Mouse (Mus musculus) thymus, adult 2 months (tissue): Measurements from ENCODE around the gene Gpr137b.
"Not testable (repeated sequence)": the region's sequence is repeated elsewhere in the genome, so short reads cannot be mapped to it uniquely, and the experiment has no call there.

Experiments used
- CTCF ChIP-seq: fragments of 200-500 bp; IDR thresholded peaks from 2 replicates; pipeline ENCODE4 v1.5.1; 2012; ENCODE audit warnings: mild to moderate bottlenecking, control low read depth, low read length, moderate library complexity, borderline replicate concordance; ENCODE audit not compliant: control insufficient read depth, poor library complexity, insufficient read depth; ENCODE audit errors: extremely low read depth
- POLR2A ChIP-seq: fragments of 200-500 bp; IDR thresholded peaks from 2 replicates; pipeline ENCODE4 v1.6.1; 2012; ENCODE audit warnings: mild to moderate bottlenecking, low read length, control low read depth, moderate library complexity; ENCODE audit not compliant: control insufficient read depth, poor library complexity, insufficient read depth; ENCODE audit errors: extremely low read depth

DNA sequence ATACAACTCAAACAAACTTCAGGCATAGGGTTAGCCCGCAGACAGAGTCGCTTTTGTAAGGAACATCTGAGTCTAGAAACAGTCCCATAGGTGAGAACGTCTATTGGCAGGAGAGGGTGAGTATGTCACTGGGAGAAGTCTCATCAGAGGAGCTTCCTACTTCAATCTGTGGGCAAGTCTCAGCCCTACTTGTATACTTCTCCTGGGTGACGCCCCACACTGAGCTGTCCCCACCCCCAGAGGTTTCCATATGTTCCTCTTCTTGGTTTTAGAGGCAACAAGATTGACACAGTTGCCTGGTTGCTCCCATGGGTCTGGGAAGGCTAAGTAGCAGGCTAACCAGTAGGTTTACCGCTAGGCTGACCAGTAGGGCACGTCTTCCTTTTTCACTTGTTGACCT, 10.0 kb upstream of the Gpr137b start:
- TF ChIP-seq POLR2A, CTCF: not testable (repeated sequence)
